Mouse (Mus musculus) thymus, postnatal 25 days (tissue): ENCODE measurements around the gene Ccnd2.

ENCODE experiments used
- DNase-seq: peaks from one replicate; pipeline ENCODE4 v3.0.0; 2022

Ccnd2 gene

GRCm38 (mm10) chr6:127152106-127152951 is at the start of gene Ccnd2:
TSS of gene Ccnd2 (minus strand) at chr6:127152193.
- peak; percentile 65 for DNase-seq

- DNase-seq: no peak
These were observed 45.0 kb upstream of the Ccnd2 start for GRCm38 (mm10) chr6:127196985-127197384.

DNA sequence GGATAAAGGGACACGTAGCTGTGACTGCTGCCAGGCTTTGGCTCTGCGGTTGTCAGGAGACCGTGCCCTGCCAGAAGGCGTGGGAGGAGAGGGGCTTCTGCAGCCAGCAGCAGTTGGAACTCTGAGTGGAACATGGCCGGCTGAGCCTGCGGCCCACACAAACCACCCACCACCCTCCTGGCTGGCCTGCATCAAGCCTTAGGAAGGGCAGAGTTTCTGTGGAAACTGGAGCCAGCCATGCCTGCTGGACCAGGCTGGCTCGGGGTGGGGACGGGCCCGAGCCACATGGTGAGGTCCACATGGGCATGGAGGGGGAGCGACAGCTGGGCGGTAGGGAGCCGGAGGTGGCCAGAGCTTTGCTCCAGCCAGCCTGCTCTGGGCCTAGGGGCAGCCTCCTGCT is 29.3 kb upstream of the Ccnd2 start:
- no peak for DNase-seq

- DNase-seq: no peak
These were observed 27.2 kb upstream of the Ccnd2 start for GRCm38 (mm10) chr6:127179056-127179759.

- peak; percentile 49 for DNase-seq
These were observed 26.0 kb upstream of the Ccnd2 start for GRCm38 (mm10) chr6:127177962-127178361.

GRCm38 (mm10) chr6:127177441-127177840 is 25.4 kb upstream of the Ccnd2 start:
- DNase-seq: no peak

- DNase-seq: no peak
These were observed 20.5 kb upstream of the Ccnd2 start for GRCm38 (mm10) chr6:127172461-127172860.

DNA sequence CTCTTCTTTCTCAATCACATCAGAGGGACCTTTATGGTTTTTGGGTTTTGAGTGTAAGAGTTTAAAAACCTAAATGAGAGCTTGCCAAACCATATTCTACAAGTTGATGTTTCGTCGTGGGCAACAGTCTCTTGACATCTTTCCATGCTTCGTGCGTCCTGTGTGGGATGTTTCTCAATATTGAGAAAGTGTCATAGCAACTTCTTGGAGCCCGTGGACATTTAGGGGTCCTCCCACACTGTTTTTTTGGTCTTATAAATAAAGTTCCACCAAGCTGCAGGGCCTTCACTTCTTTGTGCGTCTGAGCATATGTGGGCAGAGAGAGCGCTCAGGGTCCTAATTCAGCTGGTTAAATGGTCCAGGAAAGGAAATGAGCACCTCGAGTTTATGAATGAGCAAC is 18.7 kb upstream of the Ccnd2 start:
- no peak for DNase-seq

DNA sequence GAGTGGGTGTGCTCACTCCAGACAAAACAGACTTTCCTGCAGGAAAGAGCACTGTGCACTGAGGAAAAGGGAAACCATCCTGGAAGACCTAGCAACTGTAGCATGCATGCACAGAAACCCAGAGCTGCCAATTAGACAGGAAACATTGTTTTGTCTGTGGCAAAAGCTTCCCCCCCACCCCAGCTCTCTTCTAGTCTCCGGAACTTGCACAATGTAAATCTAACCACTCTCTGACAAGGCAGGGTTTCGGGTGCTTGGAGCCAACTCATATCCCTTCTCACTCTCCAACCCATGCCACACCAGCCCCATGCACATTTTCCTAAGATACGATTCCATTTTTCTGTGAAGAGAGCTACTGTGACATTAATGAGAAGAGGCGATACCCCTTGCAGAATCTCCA is 13.7 kb upstream of the Ccnd2 start:
- DNase-seq: no peak

- DNase-seq: no peak
These were observed 10.8 kb upstream of the Ccnd2 start for GRCm38 (mm10) chr6:127162842-127163241.

- no peak for DNase-seq
These were observed 5.3 kb upstream of the Ccnd2 start for GRCm38 (mm10) chr6:127157321-127157720.

- DNase-seq: peak; percentile 48
These were observed 3.5 kb upstream of the Ccnd2 start for GRCm38 (mm10) chr6:127155468-127155867.

DNA sequence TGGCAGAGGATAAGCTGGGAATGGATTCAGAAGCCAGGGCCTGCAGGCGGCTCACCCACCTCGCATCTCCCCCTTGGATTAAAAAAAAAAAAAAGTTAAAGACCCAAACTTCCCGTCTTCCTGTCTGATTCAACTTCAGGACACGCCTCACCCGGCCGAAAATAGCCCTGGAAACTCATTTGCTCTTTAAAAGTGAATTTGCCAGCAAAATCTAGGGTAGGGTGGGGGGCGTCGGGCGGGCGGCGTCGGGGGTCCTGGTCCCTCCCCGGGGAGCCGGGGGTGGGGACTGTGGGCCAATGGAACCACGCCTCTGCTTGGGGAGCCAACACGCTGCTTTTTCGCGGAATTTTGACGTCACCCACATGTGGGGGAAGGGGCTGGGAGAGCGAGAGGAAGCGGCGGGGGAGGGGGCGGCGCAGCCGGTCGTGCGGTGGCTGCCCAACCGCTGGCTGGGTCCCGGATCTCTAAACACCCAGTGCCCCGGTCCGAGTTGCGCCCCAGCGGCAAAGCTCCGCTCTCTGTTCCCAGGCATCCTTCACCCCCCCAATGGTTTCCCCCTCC is 2.8 kb upstream of the Ccnd2 start:
- peak; percentile 76 for DNase-seq

- peak; percentile 36 for DNase-seq
These were observed 2.1 kb upstream of the Ccnd2 start for GRCm38 (mm10) chr6:127153972-127154707.

GRCm38 (mm10) chr6:127153296-127153800 is 1.4 kb upstream of the Ccnd2 start:
- peak; percentile 25 for DNase-seq

DNA sequence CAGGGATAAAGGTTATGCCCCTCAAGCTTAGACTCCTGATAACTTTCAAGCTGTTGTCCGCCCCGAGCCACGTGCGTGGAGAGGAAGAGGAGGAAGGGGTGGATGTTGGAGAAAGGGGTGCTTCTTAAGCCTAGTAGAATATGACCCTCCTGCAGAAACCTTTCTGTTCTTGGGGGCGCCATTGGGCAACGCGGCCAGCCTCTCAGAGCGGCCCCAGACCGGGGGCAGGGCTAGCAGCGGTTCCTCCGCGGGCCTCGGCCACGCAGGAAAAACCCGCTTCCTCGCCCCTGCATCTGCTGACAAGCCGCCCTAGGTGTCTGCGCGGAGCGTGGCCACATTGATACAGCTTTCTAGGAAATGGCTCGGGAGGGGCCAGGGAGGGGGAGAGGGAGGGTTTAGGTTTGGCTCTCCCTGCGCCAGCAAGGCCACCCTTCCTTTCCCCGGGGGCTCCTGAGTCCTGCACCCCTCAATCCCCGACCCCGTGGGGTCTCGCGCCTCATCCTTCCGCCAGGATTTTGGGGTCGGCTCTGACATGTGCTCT is 358 bp downstream of the Ccnd2 start:
- DNase-seq: peak; percentile 58

- peak; percentile 51 for DNase-seq
These were observed 1.1 kb downstream of the Ccnd2 start for GRCm38 (mm10) chr6:127150663-127151564.

GRCm38 (mm10) chr6:127149944-127150662 is 1.9 kb downstream of the Ccnd2 start:
- DNase-seq: no peak

DNA sequence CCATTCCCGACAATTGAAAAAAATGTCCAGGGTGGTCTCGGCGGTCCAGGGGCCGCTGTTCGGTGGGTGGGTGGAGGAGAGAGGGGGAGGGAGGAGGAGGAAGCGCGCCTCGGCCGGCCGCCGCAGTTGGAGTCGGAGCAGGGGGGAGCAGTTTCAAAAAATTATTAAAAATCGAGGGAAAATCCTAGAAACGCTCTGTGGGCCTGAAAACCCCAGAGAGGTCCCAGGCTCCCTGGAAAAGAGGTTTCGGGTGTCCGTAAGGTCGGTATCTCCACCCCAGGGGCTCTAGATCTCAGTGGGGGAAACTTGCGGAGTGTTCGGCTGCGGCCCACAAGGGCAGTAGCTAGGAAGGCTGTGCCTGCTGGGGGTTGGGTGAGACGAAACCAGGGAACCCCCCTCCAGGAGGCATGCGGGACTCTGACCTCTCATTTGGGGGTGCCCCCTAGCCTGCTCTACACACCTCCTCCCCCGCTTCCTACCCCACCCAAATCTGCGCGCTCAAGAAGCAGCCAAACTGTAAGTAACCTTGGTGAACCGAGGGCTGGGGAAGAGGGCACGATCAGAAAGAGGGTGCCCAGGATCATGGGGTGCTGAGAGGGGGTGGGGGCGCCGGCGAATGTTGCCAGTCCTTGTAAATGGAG is 2.6 kb downstream of the Ccnd2 start:
- DNase-seq: peak; percentile 48
